Mouse (Mus musculus) urinary bladder, postnatal 4 days (tissue): ENCODE data around the gene Cyb5r1.
"Not testable (repeated sequence)": the region's sequence is repeated elsewhere in the genome, so short reads cannot be mapped to it uniquely, and the experiment has no call there.

Experiments used
- DNase-seq, 2 experiments: peaks; one replicate each; pipeline ENCODE4 v3.0.0; 2021 to 2022; ENCODE audit warnings: low spot score in 2 of 2

The Cyb5r1 gene

GRCm38 (mm10) chr1:134414501-134415167, 9.3 kb downstream of the Cyb5r1 start:
- no peak for DNase-seq

GRCm38 (mm10) chr1:134415168-134415831, 9.9 kb downstream of the Cyb5r1 start, which contains the start of gene Adipor1:
TSS of gene Adipor1 (plus strand) at chr1:134415378.
- DNase-seq = peak; percentile 97

GRCm38 (mm10) chr1:134418414-134418975, 13.1 kb downstream of the Cyb5r1 start:
- DNase-seq = no peak

- DNase-seq = no peak
Measured at GRCm38 (mm10) chr1:134419176-134419575, 13.8 kb downstream of the Cyb5r1 start.

- no peak for DNase-seq
Measured at GRCm38 (mm10) chr1:134419751-134420458, 14.5 kb downstream of the Cyb5r1 start.

- no peak for DNase-seq
Measured at GRCm38 (mm10) chr1:134423911-134424310, 18.6 kb downstream of the Cyb5r1 start.

GRCm38 (mm10) chr1:134426289-134426688, 20.9 kb downstream of the Cyb5r1 start:
- no peak for DNase-seq

GRCm38 (mm10) chr1:134433002-134433401, 27.6 kb downstream of the Cyb5r1 start:
- no peak for DNase-seq

GRCm38 (mm10) chr1:134433473-134433872, 28.1 kb downstream of the Cyb5r1 start:
- DNase-seq = no peak

- DNase-seq = no peak
Measured at GRCm38 (mm10) chr1:134435414-134435813, 30.1 kb downstream of the Cyb5r1 start.

GRCm38 (mm10) chr1:134440437-134440836, 35.1 kb downstream of the Cyb5r1 start:
- no peak for DNase-seq

- DNase-seq = not testable (repeated sequence)
Measured at GRCm38 (mm10) chr1:134441737-134442136, 36.4 kb downstream of the Cyb5r1 start.

- no peak for DNase-seq
Measured at GRCm38 (mm10) chr1:134442394-134442793, 37.0 kb downstream of the Cyb5r1 start.

- DNase-seq = not testable (repeated sequence)
Measured at GRCm38 (mm10) chr1:134443288-134443687, 37.9 kb downstream of the Cyb5r1 start.

GRCm38 (mm10) chr1:134445418-134445817, 40.1 kb downstream of the Cyb5r1 start:
- DNase-seq = no peak

GRCm38 (mm10) chr1:134448537-134448936, 43.2 kb downstream of the Cyb5r1 start:
- not testable (repeated sequence) for DNase-seq

- DNase-seq = no peak
Measured at GRCm38 (mm10) chr1:134450201-134450600, 44.8 kb downstream of the Cyb5r1 start.

GRCm38 (mm10) chr1:134450986-134451385, 45.6 kb downstream of the Cyb5r1 start:
- peak in 1 of 2 experiments; percentile 61 for DNase-seq

GRCm38 (mm10) chr1:134454904-134455824, 49.8 kb downstream of the Cyb5r1 start, which contains the start of gene Klhl12:
TSS of gene Klhl12 (plus strand) at chr1:134455531.
- DNase-seq = peak; percentile 86 to 95

GRCm38 (mm10) chr1:134456060-134456459, 50.7 kb downstream of the Cyb5r1 start:
- no peak for DNase-seq

GRCm38 (mm10) chr1:134458139-134458727, 52.9 kb downstream of the Cyb5r1 start:
- no peak for DNase-seq
